Mouse (Mus musculus) adrenal gland, adult 8-10 months (tissue): ENCODE results near the gene Thra. TPM values are rescaled to one million over a fixed set of nuclear protein-coding genes. Genes with fewer than 3 reads are reported as not detected.

ENCODE experiments used
- DNase-seq: peaks from one replicate; pipeline ENCODE4 v3.0.0; 2022
- total RNA-seq, 4 experiments: library from RNA; stranded (reverse); gene quantifications; 2 replicates each; pipeline ENCODE4 v1.2.4; 2022

Thra gene
- total RNA-seq, 4 experiments from 2014 or later = 67.1 to 111 (median 82.9) TPM

- DNase-seq = no peak
Observed at GRCm38 (mm10) chr11:98765421-98766309, 25.2 kb downstream of the Thra start.

GRCm38 (mm10) chr11:98766346-98766745 lies 25.9 kb downstream of the Thra start:
- no peak for DNase-seq

GRCm38 (mm10) chr11:98766816-98767215 lies 26.4 kb downstream of the Thra start:
- no peak for DNase-seq

- DNase-seq = no peak
Observed at GRCm38 (mm10) chr11:98767276-98767675, 26.8 kb downstream of the Thra start.

GRCm38 (mm10) chr11:98767713-98768112 lies 27.3 kb downstream of the Thra start:
- no peak for DNase-seq

GRCm38 (mm10) chr11:98768127-98769006 lies 27.9 kb downstream of the Thra start:
- DNase-seq = no peak

GRCm38 (mm10) chr11:98769007-98769954 lies 28.8 kb downstream of the Thra start:
- DNase-seq = no peak

- no peak for DNase-seq
Observed at GRCm38 (mm10) chr11:98770096-98770975, 29.9 kb downstream of the Thra start.

- no peak for DNase-seq
Observed at GRCm38 (mm10) chr11:98771131-98771530, 30.7 kb downstream of the Thra start.

GRCm38 (mm10) chr11:98771844-98772525 lies 31.5 kb downstream of the Thra start:
- no peak for DNase-seq

- peak; percentile 89 for DNase-seq
Observed at GRCm38 (mm10) chr11:98772667-98773171, 32.3 kb downstream of the Thra start.

GRCm38 (mm10) chr11:98773635-98774295 lies 33.3 kb downstream of the Thra start:
- peak; percentile 100 for DNase-seq

GRCm38 (mm10) chr11:98774582-98775347 lies 34.3 kb downstream of the Thra start, which contains the start of gene Nr1d1:
Gene Nr1d1 (minus strand): TSS chr11:98775333.
- DNase-seq = no peak

- peak; percentile 100 for DNase-seq
Observed at GRCm38 (mm10) chr11:98775348-98776051, 35.1 kb downstream of the Thra start.

GRCm38 (mm10) chr11:98776052-98776764 lies 35.8 kb downstream of the Thra start:
- DNase-seq = no peak

- DNase-seq = no peak
Observed at GRCm38 (mm10) chr11:98776843-98777590, 36.6 kb downstream of the Thra start.

GRCm38 (mm10) chr11:98777888-98778287 lies 37.5 kb downstream of the Thra start:
- no peak for DNase-seq
